Mouse (Mus musculus) limb, embryonic 15.5 days (tissue): Measurements from ENCODE around the gene Mylk. TPM values are rescaled to one million over a fixed set of nuclear protein-coding genes. Genes with fewer than 3 reads are reported as not detected.
"Not testable (repeated sequence)": the region's sequence is repeated elsewhere in the genome, so short reads cannot be mapped to it uniquely, and the experiment has no call there.

ENCODE experiments used
- ATAC-seq: fragments of 200-750 bp; cut with Nextera tagmentation; 2 replicates; pipeline ENCODE4 v1.8.0; 2017; ENCODE audit warnings: low read depth, moderate TSS enrichment; ENCODE audit not compliant: insufficient number of reproducible peaks, low FRiP score, low TSS enrichment
- H3K27ac ChIP-seq: fragments of 300-500 bp; sonication (generic); 2 replicates; pipeline ENCODE4 v1.5.1; 2015; ENCODE audit warnings: moderate library complexity, mild to moderate bottlenecking, inconsistent platforms
- H3K27me3 ChIP-seq: fragments of 300-500 bp; sonication (generic); 2 replicates; pipeline ENCODE4 v1.6.1; 2015; ENCODE audit warnings: inconsistent platforms
- H3K36me3 ChIP-seq: fragments of 300-500 bp; sonication (generic); 2 replicates; pipeline ENCODE4 v1.6.1; 2015; ENCODE audit warnings: inconsistent platforms
- H3K4me1 ChIP-seq: fragments of 300-500 bp; sonication (generic); 2 replicates; pipeline ENCODE4 v1.6.1; 2015; ENCODE audit warnings: inconsistent platforms
- H3K4me2 ChIP-seq: fragments of 300-500 bp; sonication (generic); 2 replicates; pipeline ENCODE4 v1.6.1; 2015; ENCODE audit warnings: mild to moderate bottlenecking, inconsistent platforms
- H3K4me3 ChIP-seq: fragments of 300-500 bp; sonication (generic); 2 replicates; pipeline ENCODE4 v1.5.1; 2015; ENCODE audit warnings: mild to moderate bottlenecking, inconsistent platforms
- H3K9ac ChIP-seq: fragments of 300-500 bp; sonication (generic); 2 replicates; pipeline ENCODE4 v1.6.1; 2015; ENCODE audit warnings: inconsistent platforms
- H3K9me3 ChIP-seq: fragments of 300-500 bp; sonication (generic); 2 replicates; pipeline ENCODE4 v1.6.1; 2016; ENCODE audit warnings: inconsistent platforms
- WGBS: fragments of 180-500 bp; shearing (Covaris S2); methylation state at CpG from one replicate; pipeline ENCODE4 v1.1.7; 2015; 5-methylcytosine and 5-hydroxymethylcytosine counted together
- polyA plus RNA-seq: library from polyadenylated mRNA; unstranded; fragments of >200 nt; fragmentation: Nextera tagmentation; extraction: Ambion mirVana; gene quantifications from 2 replicates; pipeline ENCODE4 v1.2.1, GENCODE M21; 2015

Mylk gene
- polyA plus RNA-seq = 11.8 and 13.7 TPM in 2 replicates

- Histone ChIP-seq H3K36me3 (no peaks in the 10 kb centered on the region), H3K27me3 (peaks cover 25% of the 10 kb centered on the region), H3K4me3 (peak within 1 kb of the TSS; percentile 47), H3K9ac (peak within 1 kb of the TSS; percentile 32; the same call in 1 of the 2 replicates), H3K9me3 (no peaks in the 10 kb centered on the region), H3K4me1 (peaks cover 14% of the 10 kb centered on the region), H3K4me2 (peak within 1 kb of the TSS; percentile 97), H3K27ac (no peak within 1 kb of the TSS)
- under 1% methylated on average over 48 of the region's 48 CpGs for WGBS
- peak; percentile 81 for ATAC-seq
Observed at GRCm38 (mm10) chr16:34745065-34745585, at the start of gene Mylk. Mylk (plus strand) TSS chr16:34745210.

GRCm38 (mm10) chr16:34698721-34699120 is 46.3 kb upstream of the Mylk start:
- not testable (repeated sequence) for H3K4me3 ChIP-seq, H3K9me3 ChIP-seq, H3K4me1 ChIP-seq, H3K9ac ChIP-seq, ATAC-seq, H3K27me3 ChIP-seq, H3K27ac ChIP-seq, H3K4me2 ChIP-seq
- H3K36me3 ChIP-seq = peaks cover 12% of the 10 kb centered on the region; the same call in 1 of the 2 replicates
- 71% methylated on average over 3 of the region's 3 CpGs for WGBS

- Histone ChIP-seq H3K4me1 (no peaks in the 10 kb centered on the region), H3K4me2 (no peak overlapping the region), H3K4me3 (no peak overlapping the region), H3K27ac (no peak overlapping the region), H3K36me3 (peaks cover 12% of the 10 kb centered on the region; the same call in 1 of the 2 replicates), H3K27me3 (no peaks in the 10 kb centered on the region), H3K9ac (no peak overlapping the region), H3K9me3 (no peaks in the 10 kb centered on the region)
- ATAC-seq = 0 out of 2 replicates have a peak, but pooled peaks have one; percentile 55
- 16% methylated on average over 7 of the region's 7 CpGs for WGBS
Observed at GRCm38 (mm10) chr16:34700165-34700827, 44.7 kb upstream of the Mylk start.

GRCm38 (mm10) chr16:34700828-34701216 is 44.2 kb upstream of the Mylk start:
- no peaks in the 10 kb centered on the region for H3K9me3 ChIP-seq
- H3K27ac ChIP-seq = no peak overlapping the region
- no peaks in the 10 kb centered on the region for H3K27me3 ChIP-seq
- H3K4me1 ChIP-seq = no peaks in the 10 kb centered on the region
- no peak for ATAC-seq
- 82% methylated on average over 6 of the region's 6 CpGs for WGBS
- H3K4me3 ChIP-seq = no peak overlapping the region
- no peak overlapping the region for H3K4me2 ChIP-seq
- peaks cover 12% of the 10 kb centered on the region; the same call in 1 of the 2 replicates for H3K36me3 ChIP-seq
- no peak overlapping the region for H3K9ac ChIP-seq

- peak overlapping the region; percentile 67 for H3K27ac ChIP-seq
- no peak overlapping the region for H3K9ac ChIP-seq
- peaks cover 11% of the 10 kb centered on the region; the same call in 1 of the 2 replicates for H3K36me3 ChIP-seq
- ATAC-seq = no peak
- H3K4me2 ChIP-seq = no peak overlapping the region
- 65% methylated on average over 2 of the region's 2 CpGs for WGBS
- H3K4me3 ChIP-seq = no peak overlapping the region
- H3K9me3 ChIP-seq = no peaks in the 10 kb centered on the region
- H3K4me1 ChIP-seq = 0 out of 2 replicates have a peak, but pooled peaks cover 2% of the 10 kb centered on the region
- H3K27me3 ChIP-seq = no peaks in the 10 kb centered on the region
Observed at GRCm38 (mm10) chr16:34706019-34706418, 39.0 kb upstream of the Mylk start.

- no peak for ATAC-seq
- Histone ChIP-seq H3K9ac (no peak overlapping the region), H3K36me3 (peaks cover 11% of the 10 kb centered on the region; the same call in 1 of the 2 replicates), H3K27ac (peak overlapping the region; percentile 67), H3K4me3 (no peak overlapping the region), H3K9me3 (no peaks in the 10 kb centered on the region), H3K4me2 (no peak overlapping the region), H3K27me3 (no peaks in the 10 kb centered on the region), H3K4me1 (0 out of 2 replicates have a peak, but pooled peaks cover 2% of the 10 kb centered on the region)
- WGBS = 44% methylated on average over 7 of the region's 7 CpGs
Observed at GRCm38 (mm10) chr16:34706487-34706946, 38.5 kb upstream of the Mylk start.

GRCm38 (mm10) chr16:34711481-34711880 is 33.5 kb upstream of the Mylk start:
- Histone ChIP-seq H3K27ac (no peak overlapping the region), H3K4me1 (no peaks in the 10 kb centered on the region), H3K27me3 (no peaks in the 10 kb centered on the region), H3K36me3 (peaks cover 15% of the 10 kb centered on the region), H3K4me2 (no peak overlapping the region), H3K9ac (no peak overlapping the region), H3K4me3 (no peak overlapping the region), H3K9me3 (no peaks in the 10 kb centered on the region)
- ATAC-seq = no peak
- 77% methylated on average over 3 of the region's 3 CpGs for WGBS

GRCm38 (mm10) chr16:34725156-34725555 is 19.9 kb upstream of the Mylk start:
- ATAC-seq = no peak
- peaks cover 18% of the 10 kb centered on the region for H3K36me3 ChIP-seq
- H3K4me1 ChIP-seq = no peaks in the 10 kb centered on the region
- no peaks in the 10 kb centered on the region for H3K27me3 ChIP-seq
- H3K9me3 ChIP-seq = no peaks in the 10 kb centered on the region
- H3K9ac ChIP-seq = no peak overlapping the region
- WGBS = 95% methylated on average over 3 of the region's 3 CpGs
- H3K4me3 ChIP-seq = no peak overlapping the region
- H3K27ac ChIP-seq = no peak overlapping the region
- no peak overlapping the region for H3K4me2 ChIP-seq

GRCm38 (mm10) chr16:34728610-34729009 is 16.4 kb upstream of the Mylk start:
- not testable (repeated sequence) for H3K27ac ChIP-seq, H3K4me3 ChIP-seq, H3K9me3 ChIP-seq, H3K4me1 ChIP-seq, H3K9ac ChIP-seq, ATAC-seq, H3K27me3 ChIP-seq, H3K4me2 ChIP-seq
- peaks cover 13% of the 10 kb centered on the region for H3K36me3 ChIP-seq

- 92% methylated on average over 1 of the region's 1 CpGs for WGBS
Observed at GRCm38 (mm10) chr16:34729371-34729770, 15.6 kb upstream of the Mylk start.

GRCm38 (mm10) chr16:34738656-34739233 is 6.3 kb upstream of the Mylk start:
- H3K36me3 ChIP-seq = no peaks in the 10 kb centered on the region
- ATAC-seq = no peak
- H3K4me2 ChIP-seq = no peak overlapping the region
- H3K27ac ChIP-seq = no peak overlapping the region
- WGBS = 84% methylated on average over 4 of the region's 4 CpGs
- H3K4me1 ChIP-seq = no peaks in the 10 kb centered on the region
- no peak overlapping the region for H3K4me3 ChIP-seq
- H3K27me3 ChIP-seq = peaks cover 8% of the 10 kb centered on the region; the same call in 1 of the 2 replicates
- H3K9me3 ChIP-seq = no peaks in the 10 kb centered on the region
- no peak overlapping the region for H3K9ac ChIP-seq

More at GRCm38 (mm10) chr16:34729371-34729770, 15.6 kb upstream of the Mylk start:
- no peaks in the 10 kb centered on the region for H3K9me3 ChIP-seq
- no peak overlapping the region for H3K9ac ChIP-seq
- no peaks in the 10 kb centered on the region for H3K4me1 ChIP-seq
- no peak overlapping the region for H3K4me3 ChIP-seq
- H3K27ac ChIP-seq = no peak overlapping the region
- H3K4me2 ChIP-seq = no peak overlapping the region
- no peak for ATAC-seq
- peaks cover 13% of the 10 kb centered on the region for H3K36me3 ChIP-seq
- no peaks in the 10 kb centered on the region for H3K27me3 ChIP-seq

- no peaks in the 10 kb centered on the region for H3K36me3 ChIP-seq
- no peak overlapping the region for H3K4me2 ChIP-seq
- H3K9ac ChIP-seq = no peak overlapping the region
- no peak overlapping the region for H3K4me3 ChIP-seq
- WGBS = 37% methylated on average over 2 of the region's 2 CpGs
- no peaks in the 10 kb centered on the region for H3K9me3 ChIP-seq
- H3K27ac ChIP-seq = no peak overlapping the region
- no peak for ATAC-seq
- H3K4me1 ChIP-seq = peaks cover 9% of the 10 kb centered on the region; the same call in 1 of the 2 replicates
- H3K27me3 ChIP-seq = peaks cover 25% of the 10 kb centered on the region
Observed at GRCm38 (mm10) chr16:34742930-34743329, 2.1 kb upstream of the Mylk start.
